Mouse (Mus musculus): ENCODE results near the gene Mapt.

The Mapt gene

GRCm38 (mm10) chr11:104279049-104279448 lies 47.9 kb downstream of the Mapt start:
- DNase-seq: no peak

- DNase-seq: no peak
Measured at GRCm38 (mm10) chr11:104279538-104279937, 48.3 kb downstream of the Mapt start.

- no peak for DNase-seq
Measured at GRCm38 (mm10) chr11:104281501-104281900, 50.3 kb downstream of the Mapt start.

GRCm38 (mm10) chr11:104287113-104287512 lies 55.9 kb downstream of the Mapt start:
- no peak for DNase-seq

GRCm38 (mm10) chr11:104288835-104289198 lies 57.6 kb downstream of the Mapt start:
- DNase-seq: peak; percentile 89

GRCm38 (mm10) chr11:104289199-104290031 lies 58.2 kb downstream of the Mapt start:
- peak; percentile 81 for DNase-seq

- DNase-seq: no peak
Measured at GRCm38 (mm10) chr11:104292443-104293220, 61.4 kb downstream of the Mapt start.

- no peak for DNase-seq
Measured at GRCm38 (mm10) chr11:104293241-104293640, 62.1 kb downstream of the Mapt start.

- DNase-seq: no peak
Measured at GRCm38 (mm10) chr11:104295145-104295544, 64.0 kb downstream of the Mapt start.

GRCm38 (mm10) chr11:104295656-104296055 lies 64.5 kb downstream of the Mapt start:
- no peak for DNase-seq

GRCm38 (mm10) chr11:104297671-104298070 lies 66.5 kb downstream of the Mapt start:
- DNase-seq: no peak

GRCm38 (mm10) chr11:104302628-104303027 lies 71.4 kb downstream of the Mapt start:
- no peak for DNase-seq

- DNase-seq: no peak
Measured at GRCm38 (mm10) chr11:104303088-104303960, 72.1 kb downstream of the Mapt start.

- DNase-seq: no peak
Measured at GRCm38 (mm10) chr11:104305711-104306110, 74.5 kb downstream of the Mapt start.

- DNase-seq: no peak
Measured at GRCm38 (mm10) chr11:104306483-104306882, 75.3 kb downstream of the Mapt start.

- DNase-seq: no peak
Measured at GRCm38 (mm10) chr11:104307136-104307535, 75.9 kb downstream of the Mapt start.

- no peak for DNase-seq
Measured at GRCm38 (mm10) chr11:104309377-104310225, 78.4 kb downstream of the Mapt start.

- no peak for DNase-seq
Measured at GRCm38 (mm10) chr11:104310226-104310887, 79.2 kb downstream of the Mapt start.

GRCm38 (mm10) chr11:104311643-104312042 lies 80.5 kb downstream of the Mapt start:
- DNase-seq: no peak

GRCm38 (mm10) chr11:104315703-104316102 lies 84.5 kb downstream of the Mapt start:
- peak; percentile 75 for DNase-seq

GRCm38 (mm10) chr11:104316685-104317400 lies 85.7 kb downstream of the Mapt start:
- no peak for DNase-seq
